Mouse (Mus musculus): Measurements from ENCODE around the gene Rora. TPM values are rescaled to one million over a fixed set of nuclear protein-coding genes. Genes with fewer than 3 reads are reported as not detected.
A peak's percentile ranks its signal among the peaks of the same experiment; 100 is the strongest.

Rora gene
- polyA plus RNA-seq, 1 experiment from 2014 or later, result 6.0 TPM

DNA sequence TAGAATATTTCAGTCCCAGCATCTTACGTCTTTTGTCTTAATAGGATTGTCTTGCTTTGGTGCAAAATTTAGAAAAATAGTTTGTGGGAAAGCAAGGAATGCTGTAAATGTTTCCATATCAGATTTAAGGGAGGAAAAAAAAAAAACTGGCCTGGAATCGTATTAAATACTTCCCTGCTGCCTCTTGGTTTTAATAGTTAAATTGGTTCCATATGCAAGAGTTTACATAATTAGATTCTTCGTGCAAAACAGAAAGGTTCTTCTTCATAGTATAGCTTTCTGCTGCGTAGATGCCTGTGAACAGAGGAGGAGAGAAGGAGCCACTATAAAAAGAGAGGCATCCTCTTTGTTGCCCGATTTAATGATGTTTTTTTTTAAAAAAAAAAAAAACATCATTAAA lies 638.8 kb downstream of the Rora start:
- Histone ChIP-seq H3K4me3 (ENCODE audit: low read depth, low read length) (no peak overlapping the region), H3K9me3 (ENCODE audit: control insufficient read depth, low read length) (no peaks in the 10 kb centered on the region), H3K27ac (ENCODE audit: low read depth, low read length) (no peak overlapping the region), H3K36me3 (ENCODE audit: control insufficient read depth, insufficient read depth, low read length) (no peaks in the 10 kb centered on the region), H3K27me3 (ENCODE audit: control insufficient read depth, insufficient read depth, low read length) (peaks cover 14% of the 10 kb centered on the region), H3K9ac (ENCODE audit: low read length) (no peak overlapping the region), H3K4me1 (replicated peaks; ENCODE audit: control insufficient read depth, insufficient read depth, low read length) (peaks cover 6% of the 10 kb centered on the region; the same call in 1 of the 2 replicates), H3K4me2 (ENCODE audit: low read depth, low read length, severe bottlenecking) (no peak overlapping the region)
- 36% methylated on average over 5 of the region's 5 CpGs for WGBS
- no peak for DNase-seq (ENCODE audit: low spot score)
- ATAC-seq (replicated peaks; ENCODE audit: low FRiP score), result no peak

GRCm38 (mm10) chr9:69292776-69293687 lies 639.4 kb downstream of the Rora start:
- 68% methylated on average over 12 of the region's 12 CpGs for WGBS
- Histone ChIP-seq H3K9ac (ENCODE audit: low read length) (no peak overlapping the region), H3K27me3 (ENCODE audit: control insufficient read depth, insufficient read depth, low read length) (peaks cover 14% of the 10 kb centered on the region), H3K4me2 (ENCODE audit: low read depth, low read length, severe bottlenecking) (no peak overlapping the region), H3K9me3 (ENCODE audit: control insufficient read depth, low read length) (no peaks in the 10 kb centered on the region), H3K36me3 (ENCODE audit: control insufficient read depth, insufficient read depth, low read length) (no peaks in the 10 kb centered on the region), H3K4me1 (replicated peaks; ENCODE audit: control insufficient read depth, insufficient read depth, low read length) (peaks cover 6% of the 10 kb centered on the region; the same call in 1 of the 2 replicates), H3K4me3 (ENCODE audit: low read depth, low read length) (no peak overlapping the region), H3K27ac (ENCODE audit: low read depth, low read length) (no peak overlapping the region)
- ATAC-seq (replicated peaks; ENCODE audit: low FRiP score) (no peak), DNase-seq (ENCODE audit: low spot score) (no peak)

GRCm38 (mm10) chr9:69293688-69294074 lies 640.1 kb downstream of the Rora start:
- no peak overlapping the region for H3K4me2 ChIP-seq (ENCODE audit: low read depth, low read length, severe bottlenecking)
- H3K4me1 ChIP-seq (replicated peaks; ENCODE audit: control insufficient read depth, insufficient read depth, low read length), result peaks cover 6% of the 10 kb centered on the region; the same call in 1 of the 2 replicates
- no peak for ATAC-seq (replicated peaks; ENCODE audit: low FRiP score)
- H3K27ac ChIP-seq (ENCODE audit: low read depth, low read length), result no peak overlapping the region
- DNase-seq (ENCODE audit: low spot score), result no peak
- H3K9ac ChIP-seq (ENCODE audit: low read length), result no peak overlapping the region
- no peaks in the 10 kb centered on the region for H3K36me3 ChIP-seq (ENCODE audit: control insufficient read depth, insufficient read depth, low read length)
- H3K4me3 ChIP-seq (ENCODE audit: low read depth, low read length), result no peak overlapping the region
- WGBS, result 72% methylated on average over 8 of the region's 8 CpGs
- H3K27me3 ChIP-seq (ENCODE audit: control insufficient read depth, insufficient read depth, low read length), result peaks cover 14% of the 10 kb centered on the region
- no peaks in the 10 kb centered on the region for H3K9me3 ChIP-seq (ENCODE audit: control insufficient read depth, low read length)

DNA sequence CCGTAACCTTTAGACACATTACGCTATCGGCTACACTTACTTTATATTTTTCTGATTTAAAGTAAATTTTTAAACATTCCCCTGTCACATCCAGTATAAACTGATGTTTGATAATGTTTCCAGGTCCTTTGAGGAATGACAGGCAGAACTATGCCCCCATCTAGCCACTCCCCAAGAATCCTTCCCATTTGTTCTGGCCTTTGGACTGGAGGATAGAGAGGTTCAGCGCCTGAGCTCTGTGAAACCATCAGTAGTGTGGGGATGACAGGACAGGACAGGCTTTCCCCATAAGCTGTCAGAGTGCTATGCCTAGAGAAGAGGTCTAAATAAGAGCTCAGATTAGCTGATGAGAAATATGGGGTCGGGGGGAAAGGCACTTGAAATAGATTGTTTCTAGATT lies 640.8 kb downstream of the Rora start:
- DNase-seq (ENCODE audit: low spot score) (no peak), ATAC-seq (replicated peaks; ENCODE audit: low FRiP score) (no peak)
- no peaks in the 10 kb centered on the region for H3K9me3 ChIP-seq (ENCODE audit: control insufficient read depth, low read length)
- no peak overlapping the region for H3K9ac ChIP-seq (ENCODE audit: low read length)
- H3K27ac ChIP-seq (ENCODE audit: low read depth, low read length), result no peak overlapping the region
- no peak overlapping the region for H3K4me3 ChIP-seq (ENCODE audit: low read depth, low read length)
- no peak overlapping the region for H3K4me2 ChIP-seq (ENCODE audit: low read depth, low read length, severe bottlenecking)
- peaks cover 13% of the 10 kb centered on the region for H3K27me3 ChIP-seq (ENCODE audit: control insufficient read depth, insufficient read depth, low read length)
- H3K4me1 ChIP-seq (replicated peaks; ENCODE audit: control insufficient read depth, insufficient read depth, low read length), result peaks cover 6% of the 10 kb centered on the region; the same call in 1 of the 2 replicates
- H3K36me3 ChIP-seq (ENCODE audit: control insufficient read depth, insufficient read depth, low read length), result no peaks in the 10 kb centered on the region
- WGBS, result 84% methylated on average over 5 of the region's 5 CpGs

DNA sequence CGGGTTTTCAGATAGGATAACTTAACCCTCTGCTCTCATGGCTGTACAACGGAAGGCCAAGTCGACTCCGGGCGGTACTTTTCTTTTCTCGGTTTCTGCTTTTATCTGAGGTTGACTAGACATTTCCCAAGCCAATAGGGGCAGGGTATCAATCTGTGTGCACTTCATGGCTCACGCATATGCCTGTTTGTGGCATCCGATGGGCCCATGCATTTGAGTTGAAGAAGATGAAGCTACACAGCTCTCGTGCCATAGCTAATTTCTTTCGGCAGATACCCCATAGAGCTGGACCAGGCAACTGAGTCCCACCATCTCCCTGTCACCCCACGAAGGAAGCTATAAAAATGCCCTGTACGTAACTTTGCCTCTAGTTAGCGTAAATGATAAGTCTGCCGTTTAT lies 641.3 kb downstream of the Rora start:
- no peak overlapping the region for H3K9ac ChIP-seq (ENCODE audit: low read length)
- 91% methylated on average over 14 of the region's 14 CpGs for WGBS
- H3K4me2 ChIP-seq (ENCODE audit: low read depth, low read length, severe bottlenecking), result no peak overlapping the region
- no peaks in the 10 kb centered on the region for H3K9me3 ChIP-seq (ENCODE audit: control insufficient read depth, low read length)
- no peak overlapping the region for H3K27ac ChIP-seq (ENCODE audit: low read depth, low read length)
- peaks cover 12% of the 10 kb centered on the region for H3K27me3 ChIP-seq (ENCODE audit: control insufficient read depth, insufficient read depth, low read length)
- H3K4me1 ChIP-seq (replicated peaks; ENCODE audit: control insufficient read depth, insufficient read depth, low read length), result peaks cover 6% of the 10 kb centered on the region; the same call in 1 of the 2 replicates
- H3K4me3 ChIP-seq (ENCODE audit: low read depth, low read length), result no peak overlapping the region
- H3K36me3 ChIP-seq (ENCODE audit: control insufficient read depth, insufficient read depth, low read length), result no peaks in the 10 kb centered on the region
- ATAC-seq (replicated peaks; ENCODE audit: low FRiP score) (no peak), DNase-seq (ENCODE audit: low spot score) (no peak)

DNA sequence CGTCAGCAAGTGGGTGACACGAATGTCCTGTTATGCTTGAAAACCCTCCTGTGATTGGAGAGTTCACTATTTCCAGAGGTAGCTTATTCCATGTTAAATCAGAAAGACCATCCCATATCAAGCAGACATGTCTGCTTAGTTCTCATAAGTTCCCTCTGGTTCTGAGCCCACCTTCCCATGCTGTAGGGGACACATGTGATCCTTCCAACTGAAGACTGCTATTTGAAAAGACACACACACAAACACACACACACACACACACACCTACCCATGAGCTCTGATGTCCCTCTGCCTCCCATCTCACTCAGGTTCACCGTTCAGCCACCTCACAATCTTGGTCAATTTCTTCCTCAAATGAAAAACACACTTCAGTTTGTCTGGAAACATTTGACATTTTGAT lies 642.2 kb downstream of the Rora start:
- WGBS, result 80% methylated on average over 3 of the region's 3 CpGs
- Histone ChIP-seq H3K4me2 (ENCODE audit: low read depth, low read length, severe bottlenecking) (no peak overlapping the region), H3K36me3 (ENCODE audit: control insufficient read depth, insufficient read depth, low read length) (no peaks in the 10 kb centered on the region), H3K27me3 (ENCODE audit: control insufficient read depth, insufficient read depth, low read length) (peaks cover 6% of the 10 kb centered on the region), H3K9ac (ENCODE audit: low read length) (no peak overlapping the region), H3K4me3 (ENCODE audit: low read depth, low read length) (no peak overlapping the region), H3K27ac (ENCODE audit: low read depth, low read length) (no peak overlapping the region), H3K9me3 (ENCODE audit: control insufficient read depth, low read length) (no peaks in the 10 kb centered on the region), H3K4me1 (replicated peaks; ENCODE audit: control insufficient read depth, insufficient read depth, low read length) (peaks cover 1% of the 10 kb centered on the region; the same call in 1 of the 2 replicates)
- ATAC-seq (replicated peaks; ENCODE audit: low FRiP score) (no peak), DNase-seq (ENCODE audit: low spot score) (no peak)

- H3K4me1 ChIP-seq (replicated peaks; ENCODE audit: control insufficient read depth, insufficient read depth, low read length), result peaks cover 3% of the 10 kb centered on the region; the same call in 1 of the 2 replicates
Measured at GRCm38 (mm10) chr9:69296418-69296817, 642.8 kb downstream of the Rora start.

GRCm38 (mm10) chr9:69297766-69298375 lies 644.3 kb downstream of the Rora start:
- Histone ChIP-seq H3K4me3 (ENCODE audit: low read depth, low read length) (no peak overlapping the region), H3K27me3 (ENCODE audit: control insufficient read depth, insufficient read depth, low read length) (peaks cover 4% of the 10 kb centered on the region; the same call in 1 of the 2 replicates)
- WGBS, result 88% methylated on average over 7 of the region's 7 CpGs

More at GRCm38 (mm10) chr9:69296418-69296817, 642.8 kb downstream of the Rora start:
- Histone ChIP-seq H3K27me3 (ENCODE audit: control insufficient read depth, insufficient read depth, low read length) (peaks cover 6% of the 10 kb centered on the region; the same call in 1 of the 2 replicates), H3K4me3 (ENCODE audit: low read depth, low read length) (no peak overlapping the region), H3K27ac (ENCODE audit: low read depth, low read length) (no peak overlapping the region), H3K9ac (ENCODE audit: low read length) (no peak overlapping the region), H3K4me2 (ENCODE audit: low read depth, low read length, severe bottlenecking) (no peak overlapping the region), H3K9me3 (ENCODE audit: control insufficient read depth, low read length) (no peaks in the 10 kb centered on the region), H3K36me3 (ENCODE audit: control insufficient read depth, insufficient read depth, low read length) (no peaks in the 10 kb centered on the region)
- WGBS, result 20% methylated on average over 2 of the region's 2 CpGs
- ATAC-seq (replicated peaks; ENCODE audit: low FRiP score), result no peak
- peak; percentile 67 for DNase-seq (ENCODE audit: low spot score)

More at GRCm38 (mm10) chr9:69297766-69298375, 644.3 kb downstream of the Rora start:
- DNase-seq (ENCODE audit: low spot score), result no peak
- Histone ChIP-seq H3K9me3 (ENCODE audit: control insufficient read depth, low read length) (no peaks in the 10 kb centered on the region), H3K4me1 (replicated peaks; ENCODE audit: control insufficient read depth, insufficient read depth, low read length) (peaks cover 8% of the 10 kb centered on the region; the same call in 1 of the 2 replicates), H3K27ac (ENCODE audit: low read depth, low read length) (no peak overlapping the region), H3K4me2 (ENCODE audit: low read depth, low read length, severe bottlenecking) (no peak overlapping the region), H3K9ac (ENCODE audit: low read length) (no peak overlapping the region), H3K36me3 (ENCODE audit: control insufficient read depth, insufficient read depth, low read length) (no peaks in the 10 kb centered on the region)
- no peak for ATAC-seq (replicated peaks; ENCODE audit: low FRiP score)

Measured in forebrain, embryonic 11.5 days (tissue).